Mouse (Mus musculus): Measurements from ENCODE around the gene Mfsd14a. TPM values are rescaled to one million over a fixed set of nuclear protein-coding genes. Genes with fewer than 3 reads are reported as not detected.

Gene Mfsd14a
- polyA plus RNA-seq (2017; shearing (Covaris generic)) = 100 to 1,000 TPM; 108 to 126 TPM

GRCm38 (mm10) chr3:116662463-116662863 is at the start of gene Mfsd14a:
Gene Mfsd14a, minus strand, starts transcription at chr3:116662677.

GRCm38 (mm10) chr3:116681160-116681559 is 18.7 kb upstream of the Mfsd14a start, which contains the start of gene Gm43191:
Gene Gm43191, minus strand, starts transcription at chr3:116681260.

GRCm38 (mm10) chr3:116614295-116614892 is 48.1 kb downstream of the Mfsd14a start, which contains the start of gene Trmt13:
Gene Trmt13, minus strand, starts transcription at chr3:116614587.

GRCm38 (mm10) chr3:116594728-116595602 is 67.5 kb downstream of the Mfsd14a start, which contains the start of gene Sass6:
Gene Sass6, plus strand, starts transcription at chr3:116594982.

Other genes starting within 250 kb of the Mfsd14a start
- 10 to 100 TPM; 19.5 to 21.9 TPM for gene Cdc14a, start 238.6 kb downstream of the Mfsd14a start, polyA plus RNA-seq (2017; shearing (Covaris generic))
- gene Rtca, start 154.5 kb downstream of the Mfsd14a start, polyA plus RNA-seq (2017; shearing (Covaris generic)) = 10 to 100 TPM; 45.7 to 47.3 TPM
- 10 to 100 TPM; 12.5 to 16.0 TPM for gene Dbt, start 149.6 kb downstream of the Mfsd14a start, polyA plus RNA-seq (2017; shearing (Covaris generic))
- gene Lrrc39, start 99.7 kb downstream of the Mfsd14a start, polyA plus RNA-seq (2017; shearing (Covaris generic)) = under 1 TPM; 0.12 to 0.75 TPM
- 10 to 100 TPM in 1 of 2 experiments, 1 to 10 TPM in 1; 6.1 to 11.6 TPM for gene Sass6, start 67.7 kb downstream of the Mfsd14a start, polyA plus RNA-seq (2017; shearing (Covaris generic))
- gene Trmt13, start 48.1 kb downstream of the Mfsd14a start, polyA plus RNA-seq (2017; shearing (Covaris generic)) = 10 to 100 TPM; 33.3 to 34.6 TPM
- gene Gm43191, start 18.6 kb upstream of the Mfsd14a start, polyA plus RNA-seq (2017; shearing (Covaris generic)) = 1 to 10 TPM in 1 of 2 experiments, not detected in 1; 1.3 TPM
- gene Slc35a3, start 50.2 kb upstream of the Mfsd14a start, polyA plus RNA-seq (2017; shearing (Covaris generic)) = 10 to 100 TPM; 19.7 to 25.4 TPM
- 10 to 100 TPM in 1 of 2 experiments, 1 to 10 TPM in 1; 5.8 to 12.9 TPM for gene Agl, start 145.5 kb upstream of the Mfsd14a start, polyA plus RNA-seq (2017; shearing (Covaris generic))
- 10 to 100 TPM; 19.8 to 20.0 TPM for gene Frrs1, start 196.8 kb upstream of the Mfsd14a start, polyA plus RNA-seq (2017; shearing (Covaris generic))